Mouse (Mus musculus) C2C12 (cell line): ENCODE results near the gene Fbxl5. TPM values are rescaled to one million over a fixed set of nuclear protein-coding genes. Genes with fewer than 3 reads are reported as not detected.

Experiments
- H3K27me3 ChIP-seq: one replicate; pipeline ENCODE4 v1.6.1; 2011; ENCODE audit not compliant: control insufficient read depth, insufficient read depth, insufficient read length
- H3K36me3 ChIP-seq: one replicate; pipeline ENCODE4 v1.6.1; 2011; ENCODE audit not compliant: control insufficient read depth, insufficient read depth
- H3K4me3 ChIP-seq: one replicate; pipeline ENCODE4 v1.5.1; 2011; ENCODE audit warnings: mild to moderate bottlenecking, control low read depth; ENCODE audit not compliant: poor library complexity, insufficient read depth, severe bottlenecking
- H3K79me2 ChIP-seq: one replicate; pipeline ENCODE4 v1.6.1; 2011; ENCODE audit not compliant: control insufficient read depth, insufficient read depth
- H3K79me3 ChIP-seq: one replicate; pipeline ENCODE4 v1.6.1; 2011; ENCODE audit warnings: low read depth, control low read depth
- H3ac ChIP-seq: one replicate; pipeline ENCODE3; 2011; ENCODE audit warnings: low read depth; ENCODE audit not compliant: control insufficient read depth, insufficient read length
- CEBPB ChIP-seq: IDR thresholded peaks from one replicate; pipeline ENCODE4 v1.6.1; 2011; ENCODE audit warnings: low read depth, mild to moderate bottlenecking, control low read depth, moderate library complexity
- CTCF ChIP-seq: IDR thresholded peaks from one replicate; pipeline ENCODE4 v1.5.1; 2011; ENCODE audit not compliant: control insufficient read depth, insufficient read depth, insufficient read length
- FOSL1 ChIP-seq: IDR thresholded peaks from one replicate; pipeline ENCODE4 v1.8.0; 2011; ENCODE audit warnings: mild to moderate bottlenecking, low read length; ENCODE audit not compliant: poor library complexity, insufficient read depth, severe bottlenecking
- MAX ChIP-seq: IDR thresholded peaks from one replicate; pipeline ENCODE4 v1.6.1; 2011; ENCODE audit warnings: mild to moderate bottlenecking, control low read depth
- MYOD1 ChIP-seq: IDR thresholded peaks from one replicate; pipeline ENCODE4 v1.6.1; 2011; ENCODE audit warnings: low read depth; ENCODE audit not compliant: control insufficient read depth, insufficient read length
- MYOG ChIP-seq: IDR thresholded peaks from one replicate; pipeline ENCODE4 v1.6.1; 2011; ENCODE audit not compliant: control insufficient read depth, insufficient read length; ENCODE audit errors: extremely low read depth
- USF1 ChIP-seq: IDR thresholded peaks from one replicate; pipeline ENCODE4 v1.6.1; 2011; ENCODE audit warnings: low read depth, mild to moderate bottlenecking, control low read depth, moderate library complexity
- polyA plus RNA-seq: library from polyadenylated mRNA; unstranded; fragments of >200 nt; fragmentation: generic; extraction: Trizol; gene quantifications from one replicate; pipeline ENCODE4 v1.2.1, GENCODE M21; 2012; ENCODE audit warnings: missing spikeins

Fbxl5 gene
- polyA plus RNA-seq, 1 experiment = 10.5 TPM

GRCm38 (mm10) chr5:43778583-43778982 is 42.9 kb downstream of the Fbxl5 start:
- Histone ChIP-seq H3K79me3 (peaks cover 75% of the 10 kb centered on the region), H3K27me3 (no peaks in the 10 kb centered on the region), H3ac (no peak overlapping the region), H3K4me3 (no peak overlapping the region), H3K79me2 (peaks cover 83% of the 10 kb centered on the region), H3K36me3 (no peaks in the 10 kb centered on the region)
- TF ChIP-seq CEBPB (no peak), FOSL1 (no peak), MAX (no peak), MYOD1 (no peak), CTCF (no peak), MYOG (no peak), USF1 (no peak)

- Histone ChIP-seq H3K36me3 (peaks cover 13% of the 10 kb centered on the region), H3K79me3 (peaks cover 80% of the 10 kb centered on the region), H3K79me2 (peaks cover 99% of the 10 kb centered on the region), H3K27me3 (no peaks in the 10 kb centered on the region), H3ac (no peak overlapping the region), H3K4me3 (no peak overlapping the region)
- TF ChIP-seq USF1 (no peak), CEBPB (no peak), MAX (no peak), MYOG (no peak), CTCF (no peak), MYOD1 (no peak), FOSL1 (no peak)
These were observed 44.4 kb downstream of the Fbxl5 start for GRCm38 (mm10) chr5:43776993-43777392.

- no peaks in the 10 kb centered on the region for H3K27me3 ChIP-seq
- H3K36me3 ChIP-seq = peaks cover 16% of the 10 kb centered on the region
- peaks cover 77% of the 10 kb centered on the region for H3K79me3 ChIP-seq
- H3K79me2 ChIP-seq = peaks cover 100% of the 10 kb centered on the region
- no peak for TF ChIP-seq MAX
- TF ChIP-seq FOSL1 = no peak
- no peak for TF ChIP-seq CTCF
- TF ChIP-seq USF1 = no peak
- TF ChIP-seq CEBPB = no peak
- TF ChIP-seq MYOG = no peak
- TF ChIP-seq MYOD1 = no peak
- no peak overlapping the region for H3K4me3 ChIP-seq
- H3ac ChIP-seq = no peak overlapping the region
These were observed 45.0 kb downstream of the Fbxl5 start for GRCm38 (mm10) chr5:43776407-43776806.

GRCm38 (mm10) chr5:43771555-43771954 is 49.9 kb downstream of the Fbxl5 start:
- no peak for TF ChIP-seq MYOD1
- H3K79me2 ChIP-seq = peaks cover 54% of the 10 kb centered on the region
- H3ac ChIP-seq = no peak overlapping the region

GRCm38 (mm10) chr5:43770618-43771354 is 50.7 kb downstream of the Fbxl5 start:
- TF ChIP-seq USF1 (no peak), CTCF (no peak), CEBPB (no peak), MAX (no peak), MYOD1 (no peak), MYOG (no peak), FOSL1 (no peak)
- Histone ChIP-seq H3K4me3 (no peak overlapping the region), H3K79me2 (peaks cover 46% of the 10 kb centered on the region), H3ac (no peak overlapping the region), H3K36me3 (peaks cover 61% of the 10 kb centered on the region), H3K79me3 (peaks cover 24% of the 10 kb centered on the region), H3K27me3 (no peaks in the 10 kb centered on the region)

More at GRCm38 (mm10) chr5:43771555-43771954, 49.9 kb downstream of the Fbxl5 start:
- Histone ChIP-seq H3K4me3 (no peak overlapping the region), H3K79me3 (peaks cover 32% of the 10 kb centered on the region), H3K36me3 (peaks cover 57% of the 10 kb centered on the region), H3K27me3 (no peaks in the 10 kb centered on the region)

GRCm38 (mm10) chr5:43749092-43749491 is 72.3 kb downstream of the Fbxl5 start:
- TF ChIP-seq USF1 = no peak
- TF ChIP-seq MYOD1 = no peak
- H3ac ChIP-seq = no peak overlapping the region
- peaks cover 6% of the 10 kb centered on the region for H3K79me3 ChIP-seq
- no peaks in the 10 kb centered on the region for H3K27me3 ChIP-seq
- no peak overlapping the region for H3K4me3 ChIP-seq
- H3K36me3 ChIP-seq = peaks cover 32% of the 10 kb centered on the region
- peaks cover 17% of the 10 kb centered on the region for H3K79me2 ChIP-seq
